10 mouse cellular contexts compared by ENCODE assay signal in genomic region chr11:89696431-89697403, GRCm38 (mm10).
DNase-seq lines count a peak whose midpoint lies in the region; ATAC-seq and TF ChIP-seq lines count a peak whose summit lies in the region.
"Had no signal": no experiment of that assay in that cellular context is flagged by ENCODE, and none has a peak within 500 bp of the region (broad histone marks: within the 10 kb centered on the region; RNA-seq: fewer than 3 reads in every experiment).

No protein-coding gene starts in this region.

- H3K4me3 ChIP-seq in lung, postnatal 0 days (ENCODE audit: low read depth, low read length), result no peak overlapping the region
- H3K4me3 ChIP-seq in forebrain, embryonic 12.5 days (replicated peaks), result peak overlapping the region; percentile 27
- peak overlapping the region; percentile 10; the same call in 1 of the 2 replicates for H3K4me3 ChIP-seq in midbrain, embryonic 11.5 days (ENCODE audit: low read depth, low read length)
- H3K4me3 ChIP-seq: erythroblast, embryonic 14.5 days; myocyte had no signal

- H3K4me2 ChIP-seq in lung, postnatal 0 days (replicated peaks; ENCODE audit: low read depth, low read length), result 0 out of 2 replicates have a peak overlapping the region, but pooled peaks have one; percentile 1
- H3K4me2 ChIP-seq in forebrain, embryonic 12.5 days, result peak overlapping the region; percentile 56
- H3K4me2 ChIP-seq in midbrain, embryonic 11.5 days, result peak overlapping the region; percentile 40
- H3K4me2 ChIP-seq: liver, embryonic 11.5 days had no signal

- no peaks in the 10 kb centered on the region for H3K27me3 ChIP-seq in lung, postnatal 0 days (replicated peaks; ENCODE audit: insufficient read depth, low read length)
- peaks cover 11% of the 10 kb centered on the region for H3K27me3 ChIP-seq in forebrain, embryonic 12.5 days
- H3K27me3 ChIP-seq in midbrain, embryonic 11.5 days (ENCODE audit: control insufficient read depth, insufficient read depth, low read length), result no peaks in the 10 kb centered on the region

- 31% methylated on average over 18 of the region's 18 CpGs for WGBS in lung, postnatal 0 days
- WGBS in forebrain, embryonic 12.5 days, result 14% methylated on average over 18 of the region's 18 CpGs
- WGBS in midbrain, embryonic 11.5 days, result 21% methylated on average over 18 of the region's 18 CpGs

- no peak for ATAC-seq in lung, postnatal 0 days
- ATAC-seq in forebrain, embryonic 12.5 days (ENCODE audit: low FRiP score), result peak; percentile 93
- peak; percentile 94 for ATAC-seq in midbrain, embryonic 11.5 days (ENCODE audit: low FRiP score)

- H3K4me1 ChIP-seq in lung, postnatal 0 days (ENCODE audit: insufficient read depth, low read depth, low read length), result no peaks in the 10 kb centered on the region
- H3K4me1 ChIP-seq in forebrain, embryonic 12.5 days, result peaks cover 16% of the 10 kb centered on the region
- H3K4me1 ChIP-seq in midbrain, embryonic 11.5 days (ENCODE audit: control insufficient read depth, insufficient read depth, low read length), result peaks cover 12% of the 10 kb centered on the region; the same call in 1 of the 2 replicates

- no peak for DNase-seq in lung, postnatal 0 days (ENCODE audit: low spot score)
- no peak for DNase-seq in lung, postnatal 14 days
- DNase-seq in midbrain, embryonic 11.5 days (ENCODE audit: low spot score, missing footprints), result peak; percentile 92
- peak; percentile 63 for DNase-seq in right cerebral cortex, postnatal 4 days
- no peak for DNase-seq in gastrocnemius, postnatal 25 days
- no peak for DNase-seq in gastrocnemius, postnatal 10 days

- no peaks in the 10 kb centered on the region for H3K9me3 ChIP-seq in lung, postnatal 0 days (ENCODE audit: low read length)
- no peaks in the 10 kb centered on the region for H3K9me3 ChIP-seq in forebrain, embryonic 12.5 days
- H3K9me3 ChIP-seq in midbrain, embryonic 11.5 days (ENCODE audit: control insufficient read depth, low read length), result no peaks in the 10 kb centered on the region

- no peak overlapping the region for H3K9ac ChIP-seq in lung, postnatal 0 days (replicated peaks; ENCODE audit: low read depth)
- H3K9ac ChIP-seq in forebrain, embryonic 12.5 days, result no peak overlapping the region
- H3K9ac ChIP-seq in midbrain, embryonic 11.5 days (ENCODE audit: low read length), result peak overlapping the region; percentile 7

- H3K27ac ChIP-seq in lung, postnatal 0 days (ENCODE audit: low read length), result no peak overlapping the region
- no peak overlapping the region for H3K27ac ChIP-seq in forebrain, embryonic 12.5 days
- H3K27ac ChIP-seq in midbrain, embryonic 11.5 days (ENCODE audit: low read depth, low read length), result no peak overlapping the region

- no peak for TF ChIP-seq CTCF in lung, postnatal 0 days (IDR thresholded peaks at IDR 0.05)

- H3K36me3 ChIP-seq in lung, postnatal 0 days (ENCODE audit: insufficient read depth, low read length), result no peaks in the 10 kb centered on the region
- no peaks in the 10 kb centered on the region for H3K36me3 ChIP-seq in forebrain, embryonic 12.5 days (replicated peaks)
- no peaks in the 10 kb centered on the region for H3K36me3 ChIP-seq in midbrain, embryonic 11.5 days (ENCODE audit: control insufficient read depth, insufficient read depth, low read length)

- TF ChIP-seq EP300 in lung, postnatal 0 days (IDR thresholded peaks at IDR 0.05), result no peak

Comparison
In these comparisons a context has a peak if more than half of its experiments do, and no peak if none do; other contexts are left out.
1. DNase-seq: peak in midbrain, embryonic 11.5 days (single experiment) and right cerebral cortex, postnatal 4 days (single experiment); none in lung, postnatal 0 days (single experiment), lung, postnatal 14 days (single experiment), gastrocnemius, postnatal 25 days (single experiment) and gastrocnemius, postnatal 10 days (single experiment).
2. H3K4me2 ChIP-seq: peak in every context shown above with its lines; median percentile 56 in forebrain, embryonic 12.5 days; 40 in midbrain, embryonic 11.5 days; 1 in lung, postnatal 0 days.